Mouse (Mus musculus): ENCODE data around the gene Flt3l.

DNA sequence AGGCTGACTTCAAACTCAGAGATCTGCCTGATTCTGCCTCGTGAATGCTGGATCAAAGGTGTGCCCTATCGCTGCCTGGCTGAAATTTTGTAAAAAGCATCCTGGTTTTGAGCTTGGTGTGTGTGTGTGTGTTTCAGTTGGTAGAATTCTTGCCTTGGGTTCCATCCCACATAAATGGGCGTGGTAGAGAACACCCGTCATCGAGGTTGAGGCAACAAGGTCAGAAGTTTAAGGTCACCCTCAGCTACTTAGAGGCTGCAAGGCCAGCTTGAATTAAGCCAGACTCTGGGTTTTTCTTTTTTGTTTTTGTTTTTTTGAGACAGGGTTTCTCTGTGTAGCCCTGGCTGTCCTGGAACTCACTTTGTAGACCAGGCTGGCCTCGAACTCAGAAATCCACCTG is 17.9 kb downstream of the Flt3l start:
- TF ChIP-seq CTCF (IDR thresholded peaks at IDR 0.05) = no peak
- no peak for TF ChIP-seq EP300 (IDR thresholded peaks at IDR 0.05)

All from lung, postnatal 0 days (tissue).